Mouse (Mus musculus) lung, postnatal 36 days (tissue): ENCODE measurements around the gene Ap2s1.

ENCODE experiments used
- DNase-seq: peaks from one replicate; pipeline ENCODE4 v3.0.0; 2022; ENCODE audit warnings: mixed read lengths

Gene Ap2s1

GRCm38 (mm10) chr7:16755362-16756017 is 17.3 kb downstream of the Ap2s1 start:
- peak; percentile 64 for DNase-seq

GRCm38 (mm10) chr7:16758872-16759574 is 20.8 kb downstream of the Ap2s1 start:
- no peak for DNase-seq

GRCm38 (mm10) chr7:16760292-16760691 is 22.1 kb downstream of the Ap2s1 start:
- DNase-seq: peak; percentile 74

- DNase-seq: peak; percentile 83
These were observed 22.8 kb downstream of the Ap2s1 start for GRCm38 (mm10) chr7:16761005-16761481.

GRCm38 (mm10) chr7:16761630-16762029 is 23.4 kb downstream of the Ap2s1 start:
- peak; percentile 44 for DNase-seq

GRCm38 (mm10) chr7:16763463-16764218 is 25.4 kb downstream of the Ap2s1 start:
- peak; percentile 70 for DNase-seq

GRCm38 (mm10) chr7:16766443-16766842 is 28.2 kb downstream of the Ap2s1 start:
- peak; percentile 42 for DNase-seq

- peak; percentile 6 for DNase-seq
These were observed 37.7 kb downstream of the Ap2s1 start for GRCm38 (mm10) chr7:16775888-16776287.

- DNase-seq: peak; percentile 86
These were observed 41.9 kb downstream of the Ap2s1 start for GRCm38 (mm10) chr7:16780076-16780475.

- DNase-seq: peak; percentile 98
These were observed 42.8 kb downstream of the Ap2s1 start, which contains the start of gene Slc1a5 for GRCm38 (mm10) chr7:16780825-16781554. Slc1a5 (plus strand) TSS chr7:16781340.

- no peak for DNase-seq
These were observed 43.3 kb downstream of the Ap2s1 start for GRCm38 (mm10) chr7:16781555-16781815.

GRCm38 (mm10) chr7:16781816-16782554 is 43.8 kb downstream of the Ap2s1 start:
- DNase-seq: peak; percentile 22

GRCm38 (mm10) chr7:16782555-16783125 is 44.4 kb downstream of the Ap2s1 start:
- DNase-seq: peak; percentile 52

- DNase-seq: peak; percentile 57
These were observed 45.0 kb downstream of the Ap2s1 start for GRCm38 (mm10) chr7:16783224-16783688.

GRCm38 (mm10) chr7:16783758-16784415 is 45.7 kb downstream of the Ap2s1 start:
- peak; percentile 92 for DNase-seq

GRCm38 (mm10) chr7:16784498-16784976 is 46.3 kb downstream of the Ap2s1 start:
- DNase-seq: peak; percentile 75

- no peak for DNase-seq
These were observed 47.4 kb downstream of the Ap2s1 start for GRCm38 (mm10) chr7:16785541-16786083.

- DNase-seq: peak; percentile 90
These were observed 54.1 kb downstream of the Ap2s1 start for GRCm38 (mm10) chr7:16792316-16792715.

GRCm38 (mm10) chr7:16793010-16793725 is 55.0 kb downstream of the Ap2s1 start:
- peak; percentile 71 for DNase-seq

- DNase-seq: no peak
These were observed 56.7 kb downstream of the Ap2s1 start for GRCm38 (mm10) chr7:16794886-16795285.
